In genomic region chr8:111960591-111961321, GRCm38 (mm10) we compare ENCODE assay signal across 24 mouse cellular contexts. TPM values are rescaled to one million over a fixed set of nuclear protein-coding genes. Genes with fewer than 3 reads are reported as not detected.
A peak's percentile ranks its signal among the peaks of the same experiment; 100 is the strongest.
DNase-seq lines count a peak whose midpoint lies in the region; ATAC-seq and TF ChIP-seq lines count a peak whose summit lies in the region.
"Had no signal": no experiment of that assay in that cellular context is flagged by ENCODE, and none has a peak within 500 bp of the region (broad histone marks: within the 10 kb centered on the region; RNA-seq: fewer than 3 reads in every experiment).

No protein-coding gene starts in this region.

- H3K27me3 ChIP-seq in hindbrain, postnatal 0 days (ENCODE audit: insufficient read depth, low read length), result no peaks in the 10 kb centered on the region
- no peaks in the 10 kb centered on the region for H3K27me3 ChIP-seq in hindbrain, embryonic 12.5 days
- no peaks in the 10 kb centered on the region for H3K27me3 ChIP-seq in embryonic facial prominence, embryonic 10.5 days (replicated peaks; ENCODE audit: low read depth, poor library complexity, severe bottlenecking)
- H3K27me3 ChIP-seq: embryonic facial prominence, embryonic 15.5 days; liver, embryonic 13.5 days; lung, embryonic 15.5 days had no signal

- 71% methylated on average over 15 of the region's 15 CpGs for WGBS in hindbrain, postnatal 0 days
- 66% methylated on average over 15 of the region's 15 CpGs for WGBS in hindbrain, embryonic 12.5 days
- WGBS in embryonic facial prominence, embryonic 10.5 days, result 72% methylated on average over 15 of the region's 15 CpGs

- H3K9ac ChIP-seq in hindbrain, postnatal 0 days (replicated peaks; ENCODE audit: low read length), result no peak overlapping the region
- H3K9ac ChIP-seq in hindbrain, embryonic 12.5 days, result no peak overlapping the region
- H3K9ac ChIP-seq: embryonic facial prominence, embryonic 15.5 days; liver, embryonic 13.5 days; lung, embryonic 15.5 days had no signal

- no peak overlapping the region for H3K4me3 ChIP-seq in hindbrain, postnatal 0 days (ENCODE audit: low read length)
- no peak overlapping the region for H3K4me3 ChIP-seq in hindbrain, embryonic 12.5 days
- no peak overlapping the region for H3K4me3 ChIP-seq in embryonic facial prominence, embryonic 10.5 days
- H3K4me3 ChIP-seq: embryonic facial prominence, embryonic 15.5 days; layer of hippocampus, adult 2 months; liver, embryonic 13.5 days; lung, embryonic 15.5 days; midbrain, embryonic 10.5 days had no signal

- peaks cover 7% of the 10 kb centered on the region; the same call in 1 of the 2 replicates for H3K36me3 ChIP-seq in hindbrain, postnatal 0 days (ENCODE audit: insufficient read depth, low read length)
- H3K36me3 ChIP-seq in hindbrain, embryonic 12.5 days, result peaks cover 32% of the 10 kb centered on the region
- peaks cover 51% of the 10 kb centered on the region for H3K36me3 ChIP-seq in embryonic facial prominence, embryonic 10.5 days (replicated peaks)

- peak; percentile 9 to 34 for DNase-seq in adrenal gland, postnatal 36 days
- DNase-seq in adrenal gland, adult 18-20 months (ENCODE audit: low spot score in 2 of 2), result no peak
- DNase-seq in hindbrain, postnatal 0 days (ENCODE audit: low spot score), result no peak
- DNase-seq in ES-CJ7 (ENCODE audit: low read depth, low spot score), result peak; percentile 52
- peak; percentile 51 for DNase-seq in brain, adult 2 months (ENCODE audit: low read depth, low spot score)
- no peak for DNase-seq in urinary bladder, postnatal 36 days (ENCODE audit: low spot score in 2 of 2)
- DNase-seq in embryonic facial prominence, embryonic 10.5 days (ENCODE audit: low spot score), result no peak
- DNase-seq: cerebellum, adult 8-10 months; cerebellum, postnatal 36 days; heart, postnatal 4 days; kidney, adult 9 months; kidney, postnatal 25 days; layer of hippocampus, postnatal 36 days; liver, embryonic 13.5 days; lung, postnatal 4 days; right cerebral cortex, postnatal 4 days; thymus, postnatal 25 days had no signal

- ATAC-seq in hindbrain, postnatal 0 days, result 0 out of 2 replicates have a peak, but pooled peaks have one; percentile 32
- ATAC-seq in hindbrain, embryonic 12.5 days (ENCODE audit: low FRiP score), result no peak
- ATAC-seq: CD4-positive, CD25-positive, alpha-beta regulatory T cell, adult 4 months; forebrain, embryonic 16.5 days had no signal

- TF ChIP-seq CTCF in hindbrain, postnatal 0 days (IDR thresholded peaks at IDR 0.05; ENCODE audit: low read depth), result no peak

- no peak overlapping the region for H3K4me2 ChIP-seq in hindbrain, postnatal 0 days (ENCODE audit: low read depth, low read length)
- no peak overlapping the region for H3K4me2 ChIP-seq in hindbrain, embryonic 12.5 days (replicated peaks)
- H3K4me2 ChIP-seq: embryonic facial prominence, embryonic 15.5 days; liver, embryonic 13.5 days; lung, embryonic 15.5 days had no signal

- H3K9me3 ChIP-seq in hindbrain, postnatal 0 days (ENCODE audit: low read length), result no peaks in the 10 kb centered on the region
- H3K9me3 ChIP-seq in hindbrain, embryonic 12.5 days (replicated peaks), result no peaks in the 10 kb centered on the region
- H3K9me3 ChIP-seq in embryonic facial prominence, embryonic 10.5 days, result no peaks in the 10 kb centered on the region
- H3K9me3 ChIP-seq: embryonic facial prominence, embryonic 15.5 days; liver, embryonic 13.5 days; lung, embryonic 15.5 days; midbrain, embryonic 10.5 days had no signal

- H3K4me1 ChIP-seq in hindbrain, postnatal 0 days (ENCODE audit: insufficient read depth, low read length), result no peaks in the 10 kb centered on the region
- H3K4me1 ChIP-seq in hindbrain, embryonic 12.5 days, result 0 out of 2 replicates have a peak, but pooled peaks cover 2% of the 10 kb centered on the region
- H3K4me1 ChIP-seq in embryonic facial prominence, embryonic 10.5 days, result peaks cover 9% of the 10 kb centered on the region; the same call in 1 of the 2 replicates
- H3K4me1 ChIP-seq: liver, embryonic 13.5 days; lung, embryonic 15.5 days had no signal

- H3K27ac ChIP-seq in hindbrain, postnatal 0 days, result no peak overlapping the region
- no peak overlapping the region for H3K27ac ChIP-seq in hindbrain, embryonic 12.5 days
- no peak overlapping the region for H3K27ac ChIP-seq in embryonic facial prominence, embryonic 10.5 days (replicated peaks)
- H3K27ac ChIP-seq: embryonic facial prominence, embryonic 15.5 days; layer of hippocampus, adult 2 months; liver, embryonic 13.5 days; lung, embryonic 15.5 days; midbrain, embryonic 10.5 days had no signal

RNA-seq across cellular contexts. Expression of gene Gabarapl2, which starts 20.3 kb away (rescaled TPM):
- 100 to 1,000 TPM; 158 to 177 TPM for total RNA-seq in adrenal gland, postnatal 36 days (2021)
- 100 to 1,000 TPM; 156 to 173 TPM for total RNA-seq in adrenal gland, adult 18-20 months (2021)
- 86.2 and 99.4 TPM in 2 replicates for total RNA-seq in hindbrain, postnatal 0 days (2014; rRNA removed)
- polyA plus RNA-seq in hindbrain, postnatal 0 days (2015; fragmentation: Nextera tagmentation; extraction: Ambion mirVana), result 461 and 465 TPM in 2 replicates
- polyA plus RNA-seq in hindbrain, embryonic 12.5 days (2016; fragmentation: Nextera tagmentation; extraction: Ambion mirVana), result 327 and 330 TPM in 2 replicates
- polyA plus RNA-seq in embryonic facial prominence, embryonic 10.5 days (2016; fragmentation: Nextera tagmentation; extraction: Ambion mirVana), result 186 and 194 TPM in 2 replicates

RNA-seq across cellular contexts. Expression of gene Tmem231, which starts 27.1 kb away (rescaled TPM):
- 1 to 10 TPM; 5.6 to 5.7 TPM for total RNA-seq in adrenal gland, postnatal 36 days (2021)
- total RNA-seq in adrenal gland, adult 18-20 months (2021), result 1 to 10 TPM; 5.3 to 5.7 TPM
- total RNA-seq in hindbrain, postnatal 0 days (2014; rRNA removed), result 15.5 and 16.7 TPM in 2 replicates
- 14.4 and 14.6 TPM in 2 replicates for polyA plus RNA-seq in hindbrain, postnatal 0 days (2015; fragmentation: Nextera tagmentation; extraction: Ambion mirVana)
- polyA plus RNA-seq in hindbrain, embryonic 12.5 days (2016; fragmentation: Nextera tagmentation; extraction: Ambion mirVana), result 20.4 and 22.4 TPM in 2 replicates
- polyA plus RNA-seq in embryonic facial prominence, embryonic 10.5 days (2016; fragmentation: Nextera tagmentation; extraction: Ambion mirVana), result 20.1 and 20.2 TPM in 2 replicates

RNA-seq across cellular contexts. Expression of gene Adat1, which starts 31.3 kb away (rescaled TPM):
- 1 to 10 TPM; 3.3 to 3.4 TPM for total RNA-seq in adrenal gland, postnatal 36 days (2021)
- 1 to 10 TPM; 3.1 to 3.4 TPM for total RNA-seq in adrenal gland, adult 18-20 months (2021)
- total RNA-seq in hindbrain, postnatal 0 days (2014; rRNA removed), result 3.8 and 4.5 TPM in 2 replicates
- 4.7 and 4.9 TPM in 2 replicates for polyA plus RNA-seq in hindbrain, postnatal 0 days (2015; fragmentation: Nextera tagmentation; extraction: Ambion mirVana)
- polyA plus RNA-seq in hindbrain, embryonic 12.5 days (2016; fragmentation: Nextera tagmentation; extraction: Ambion mirVana), result 11.1 and 12.2 TPM in 2 replicates
- polyA plus RNA-seq in embryonic facial prominence, embryonic 10.5 days (2016; fragmentation: Nextera tagmentation; extraction: Ambion mirVana), result 15.7 and 17.1 TPM in 2 replicates

RNA-seq across cellular contexts. Expression of gene Kars, which starts 50.4 kb away (rescaled TPM):
- total RNA-seq in adrenal gland, postnatal 36 days (2021), result 100 to 1,000 TPM; 108 to 110 TPM
- total RNA-seq in adrenal gland, adult 18-20 months (2021), result 100 to 1,000 TPM in 1 of 2 experiments, 10 to 100 TPM in 1; 92.3 to 102 TPM
- total RNA-seq in hindbrain, postnatal 0 days (2014; rRNA removed), result 106 and 107 TPM in 2 replicates
- polyA plus RNA-seq in hindbrain, postnatal 0 days (2015; fragmentation: Nextera tagmentation; extraction: Ambion mirVana), result 158 and 162 TPM in 2 replicates
- polyA plus RNA-seq in hindbrain, embryonic 12.5 days (2016; fragmentation: Nextera tagmentation; extraction: Ambion mirVana), result 183 and 192 TPM in 2 replicates
- 274 and 284 TPM in 2 replicates for polyA plus RNA-seq in embryonic facial prominence, embryonic 10.5 days (2016; fragmentation: Nextera tagmentation; extraction: Ambion mirVana)

RNA-seq across cellular contexts. Expression of gene Terf2ip, which starts 50.4 kb away (rescaled TPM):
- 10 to 100 TPM; 20.7 to 21.7 TPM for total RNA-seq in adrenal gland, postnatal 36 days (2021)
- total RNA-seq in adrenal gland, adult 18-20 months (2021), result 10 to 100 TPM; 19.7 to 23.2 TPM
- 48.8 and 51.1 TPM in 2 replicates for total RNA-seq in hindbrain, postnatal 0 days (2014; rRNA removed)
- polyA plus RNA-seq in hindbrain, postnatal 0 days (2015; fragmentation: Nextera tagmentation; extraction: Ambion mirVana), result 56.0 and 60.8 TPM in 2 replicates
- polyA plus RNA-seq in hindbrain, embryonic 12.5 days (2016; fragmentation: Nextera tagmentation; extraction: Ambion mirVana), result 41.0 and 44.0 TPM in 2 replicates
- 27.0 and 28.6 TPM in 2 replicates for polyA plus RNA-seq in embryonic facial prominence, embryonic 10.5 days (2016; fragmentation: Nextera tagmentation; extraction: Ambion mirVana)

Comparison
In these comparisons a context has a peak if more than half of its experiments do, and no peak if none do; other contexts are left out.
1. DNase-seq: peak in adrenal gland, postnatal 36 days (2 of 2), ES-CJ7 (single experiment) and brain, adult 2 months (single experiment); none in adrenal gland, adult 18-20 months (0 of 2), hindbrain, postnatal 0 days (single experiment), urinary bladder, postnatal 36 days (0 of 2) and embryonic facial prominence, embryonic 10.5 days (single experiment).